Mouse (Mus musculus): ENCODE measurements around the gene Hist1h3c. TPM values are rescaled to one million over a fixed set of nuclear protein-coding genes. Genes with fewer than 3 reads are reported as not detected.
"Not testable (repeated sequence)": the region's sequence is repeated elsewhere in the genome, so short reads cannot be mapped to it uniquely, and the experiment has no call there.

Gene Hist1h3c
- polyA plus RNA-seq, 1 experiment from 2014 or later: 9.6 TPM

- peak; percentile 18 for DNase-seq (ENCODE audit: low spot score)
- no peak overlapping the region for H3K4me3 ChIP-seq
- no peaks in the 10 kb centered on the region for H3K27me3 ChIP-seq (ENCODE audit: low read depth, poor library complexity, severe bottlenecking)
- H3K27ac ChIP-seq: no peak overlapping the region
- whole genome bisulfite sequencing: no CpG with 5 or more reads among the region's 1 CpGs
- H3K9me3 ChIP-seq (replicated peaks): no peaks in the 10 kb centered on the region
- peaks cover 5% of the 10 kb centered on the region; the same call in 1 of the 2 replicates for H3K4me1 ChIP-seq
- no peaks in the 10 kb centered on the region for H3K36me3 ChIP-seq
Observed at GRCm38 (mm10) chr13:23725213-23725612, 20.2 kb downstream of the Hist1h3c start.

DNA sequence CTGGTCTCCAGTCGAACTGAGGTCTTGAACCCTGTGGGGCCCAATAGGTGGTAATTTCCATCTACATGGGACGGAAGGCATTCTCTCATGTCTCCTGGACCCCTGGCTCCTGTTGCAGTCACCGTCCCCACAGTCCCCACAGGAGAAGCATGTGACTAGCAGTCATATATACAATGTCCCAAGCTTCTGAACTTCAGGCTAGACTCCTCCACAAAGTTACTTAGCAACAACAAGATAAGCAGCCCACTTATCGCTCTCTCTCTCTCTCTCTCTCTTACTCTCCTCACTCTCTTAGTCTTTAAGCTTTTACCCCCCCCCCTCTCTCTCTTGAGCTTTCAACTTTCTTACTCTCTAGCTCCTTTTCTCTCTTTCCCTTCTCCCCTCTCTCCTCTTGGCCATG is 21.2 kb downstream of the Hist1h3c start:
- WGBS: 90% methylated on average over 4 of the region's 4 CpGs
- DNase-seq (ENCODE audit: low spot score): peak; percentile 25
- H3K4me1 ChIP-seq: peaks cover 5% of the 10 kb centered on the region; the same call in 1 of the 2 replicates
- H3K9me3 ChIP-seq (replicated peaks): no peaks in the 10 kb centered on the region
- no peaks in the 10 kb centered on the region for H3K36me3 ChIP-seq
- no peak overlapping the region for H3K27ac ChIP-seq
- no peak overlapping the region for H3K4me3 ChIP-seq
- H3K27me3 ChIP-seq (ENCODE audit: low read depth, poor library complexity, severe bottlenecking): no peaks in the 10 kb centered on the region

- WGBS: 16% methylated on average over 2 of the region's 2 CpGs
- not testable (repeated sequence) for H3K36me3 ChIP-seq; H3K4me1 ChIP-seq; H3K9me3 ChIP-seq (replicated peaks); H3K4me3 ChIP-seq; H3K27me3 ChIP-seq (ENCODE audit: low read depth, poor library complexity, severe bottlenecking)
- peak; percentile 28 for DNase-seq (ENCODE audit: low spot score)
- peak overlapping the region; percentile 50; the same call in 1 of the 2 replicates for H3K27ac ChIP-seq
Observed at GRCm38 (mm10) chr13:23717593-23718245, 27.7 kb downstream of the Hist1h3c start.

DNA sequence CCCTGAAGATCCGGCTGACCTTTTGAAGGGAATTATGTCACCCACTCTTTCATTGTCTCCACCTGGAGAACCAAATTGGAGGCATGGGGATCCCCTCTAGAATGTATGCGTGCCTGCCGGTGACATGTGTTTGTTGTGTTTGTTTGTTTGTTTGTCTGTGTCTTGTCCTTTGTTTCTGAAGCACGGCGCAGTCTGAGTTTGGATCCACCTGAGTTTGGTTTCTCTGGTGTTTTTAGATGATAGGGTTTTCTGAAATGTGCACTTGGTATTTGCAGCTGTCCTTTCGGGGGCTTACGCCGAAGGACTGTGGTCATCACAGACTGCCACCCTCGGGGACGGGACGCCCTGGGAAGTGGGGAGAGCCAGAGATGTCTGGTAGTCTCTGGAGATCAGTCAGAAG is 28.2 kb downstream of the Hist1h3c start:
- Histone ChIP-seq H3K4me1 (peaks cover 7% of the 10 kb centered on the region; the same call in 1 of the 2 replicates), H3K27me3 (ENCODE audit: low read depth, poor library complexity, severe bottlenecking) (no peaks in the 10 kb centered on the region), H3K9me3 (replicated peaks) (no peaks in the 10 kb centered on the region), H3K36me3 (no peaks in the 10 kb centered on the region), H3K4me3 (no peak overlapping the region), H3K27ac (peak overlapping the region; percentile 50; the same call in 1 of the 2 replicates)
- peak; percentile 23 for DNase-seq (ENCODE audit: low spot score)
- WGBS: 39% methylated on average over 11 of the region's 11 CpGs

- no peaks in the 10 kb centered on the region for H3K9me3 ChIP-seq (replicated peaks)
- peaks cover 7% of the 10 kb centered on the region; the same call in 1 of the 2 replicates for H3K4me1 ChIP-seq
- no peak overlapping the region for H3K27ac ChIP-seq
- no peaks in the 10 kb centered on the region for H3K36me3 ChIP-seq
- 83% methylated on average over 5 of the region's 5 CpGs for WGBS
- H3K27me3 ChIP-seq (ENCODE audit: low read depth, poor library complexity, severe bottlenecking): no peaks in the 10 kb centered on the region
- no peak overlapping the region for H3K4me3 ChIP-seq
- peak; percentile 13 for DNase-seq (ENCODE audit: low spot score)
Observed at GRCm38 (mm10) chr13:23716261-23717042, 28.9 kb downstream of the Hist1h3c start.

DNA sequence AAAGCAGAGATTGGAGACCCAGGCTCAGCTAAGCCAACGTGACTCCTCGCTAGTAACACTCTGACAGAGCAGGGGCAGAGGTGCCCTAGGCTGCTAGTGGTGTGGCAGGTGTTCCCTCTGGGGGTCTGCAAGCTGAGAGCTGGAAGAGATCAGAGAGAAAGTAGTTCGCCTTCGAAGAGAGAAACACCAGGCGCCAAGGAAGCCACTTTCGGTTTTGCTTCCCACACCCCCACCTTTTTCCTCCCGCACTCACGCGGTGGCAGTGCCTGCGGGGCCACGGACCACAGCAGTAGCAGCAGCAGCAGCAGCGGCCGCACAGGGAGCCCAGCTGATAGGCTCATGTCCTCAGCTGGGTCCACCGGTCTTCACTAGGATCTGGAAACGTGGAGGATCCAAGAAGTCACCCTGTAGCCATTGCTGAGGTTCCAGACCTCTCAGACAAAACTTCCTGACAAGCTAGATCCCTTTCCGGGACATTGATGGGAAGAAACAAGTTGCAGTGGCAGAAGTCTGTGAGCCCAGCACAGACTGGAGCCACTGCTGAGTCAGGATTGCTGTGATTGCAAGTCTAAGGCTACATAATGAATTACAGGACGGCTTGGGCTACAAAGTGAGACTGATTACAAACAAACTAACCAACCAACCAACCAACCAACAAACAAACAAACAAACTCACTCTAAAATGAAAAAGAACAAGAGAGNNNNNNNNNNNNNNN is 34.9 kb downstream of the Hist1h3c start, which contains the start of gene Hfe:
TSS of gene Hfe (minus strand) at position 481 of the 716 bp plus-strand sequence.
- Histone ChIP-seq H3K9me3 (replicated peaks) (no peaks in the 10 kb centered on the region), H3K27me3 (ENCODE audit: low read depth, poor library complexity, severe bottlenecking) (no peaks in the 10 kb centered on the region), H3K36me3 (no peaks in the 10 kb centered on the region), H3K4me3 (peak within 1 kb of the TSS; percentile 51), H3K4me1 (peaks cover 28% of the 10 kb centered on the region), H3K27ac (peak within 1 kb of the TSS; percentile 78)
- DNase-seq (ENCODE audit: low spot score): peak; percentile 66
- 3% methylated on average over 17 of the region's 17 CpGs for WGBS

- peak overlapping the region; percentile 78 for H3K27ac ChIP-seq
Observed at GRCm38 (mm10) chr13:23709714-23710373, 35.6 kb downstream of the Hist1h3c start.

GRCm38 (mm10) chr13:23708654-23709053 is 36.7 kb downstream of the Hist1h3c start:
- no peaks in the 10 kb centered on the region for H3K36me3 ChIP-seq
- H3K9me3 ChIP-seq (replicated peaks): no peaks in the 10 kb centered on the region
- no peaks in the 10 kb centered on the region for H3K27me3 ChIP-seq (ENCODE audit: low read depth, poor library complexity, severe bottlenecking)
- H3K4me3 ChIP-seq: no peak overlapping the region
- peaks cover 28% of the 10 kb centered on the region for H3K4me1 ChIP-seq
- WGBS: 65% methylated on average over 4 of the region's 4 CpGs
- peak; percentile 29 for DNase-seq (ENCODE audit: low spot score)
- H3K27ac ChIP-seq: peak overlapping the region; percentile 56

More at GRCm38 (mm10) chr13:23709714-23710373, 35.6 kb downstream of the Hist1h3c start:
- no peaks in the 10 kb centered on the region for H3K27me3 ChIP-seq (ENCODE audit: low read depth, poor library complexity, severe bottlenecking)
- H3K4me1 ChIP-seq: peaks cover 28% of the 10 kb centered on the region
- H3K4me3 ChIP-seq: peak overlapping the region; percentile 51
- H3K36me3 ChIP-seq: no peaks in the 10 kb centered on the region
- 27% methylated on average over 14 of the region's 15 CpGs for WGBS
- H3K9me3 ChIP-seq (replicated peaks): no peaks in the 10 kb centered on the region
- peak; percentile 35 for DNase-seq (ENCODE audit: low spot score)

- no peaks in the 10 kb centered on the region for H3K36me3 ChIP-seq
- H3K27ac ChIP-seq: peak overlapping the region; percentile 56
- peaks cover 28% of the 10 kb centered on the region for H3K4me1 ChIP-seq
- H3K9me3 ChIP-seq (replicated peaks): no peaks in the 10 kb centered on the region
- 91% methylated on average over 4 of the region's 4 CpGs for WGBS
- peak; percentile 28 for DNase-seq (ENCODE audit: low spot score)
- H3K27me3 ChIP-seq (ENCODE audit: low read depth, poor library complexity, severe bottlenecking): no peaks in the 10 kb centered on the region
- no peak overlapping the region for H3K4me3 ChIP-seq
Observed at GRCm38 (mm10) chr13:23708041-23708440, 37.4 kb downstream of the Hist1h3c start.

DNA sequence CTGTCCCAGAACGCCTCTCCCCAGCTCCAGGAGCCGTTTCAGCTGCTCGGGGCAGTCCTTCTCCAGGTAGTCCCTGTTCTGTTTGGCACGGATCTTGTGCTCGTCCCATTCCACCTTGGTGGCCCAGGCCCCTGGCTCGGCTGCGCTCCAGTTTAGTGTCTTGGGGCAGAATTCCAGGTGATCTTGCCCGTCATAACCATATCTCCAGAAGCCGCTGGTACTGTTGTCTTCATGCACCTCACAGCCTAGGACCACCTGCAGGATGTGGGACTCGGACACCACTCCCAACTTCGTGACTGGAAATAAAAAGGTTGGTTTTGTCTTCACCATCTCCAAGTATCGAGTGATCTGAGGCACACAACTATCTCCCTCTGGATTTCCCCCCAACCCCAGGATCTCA is 38.6 kb downstream of the Hist1h3c start:
- H3K4me3 ChIP-seq: no peak overlapping the region
- peak; percentile 21 for DNase-seq (ENCODE audit: low spot score)
- H3K27ac ChIP-seq: no peak overlapping the region
- peaks cover 28% of the 10 kb centered on the region for H3K4me1 ChIP-seq
- no peaks in the 10 kb centered on the region for H3K9me3 ChIP-seq (replicated peaks)
- WGBS: 94% methylated on average over 12 of the region's 12 CpGs
- no peaks in the 10 kb centered on the region for H3K36me3 ChIP-seq
- no peaks in the 10 kb centered on the region for H3K27me3 ChIP-seq (ENCODE audit: low read depth, poor library complexity, severe bottlenecking)

GRCm38 (mm10) chr13:23705751-23706356 is 39.5 kb downstream of the Hist1h3c start:
- H3K4me1 ChIP-seq: peaks cover 33% of the 10 kb centered on the region
- 93% methylated on average over 7 of the region's 7 CpGs for WGBS
- no peaks in the 10 kb centered on the region for H3K27me3 ChIP-seq (ENCODE audit: low read depth, poor library complexity, severe bottlenecking)
- no peak for DNase-seq (ENCODE audit: low spot score)
- H3K9me3 ChIP-seq (replicated peaks): no peaks in the 10 kb centered on the region
- H3K4me3 ChIP-seq: no peak overlapping the region
- no peaks in the 10 kb centered on the region for H3K36me3 ChIP-seq
- H3K27ac ChIP-seq: no peak overlapping the region; the same call in 1 of the 2 replicates

GRCm38 (mm10) chr13:23702801-23703200 is 42.6 kb downstream of the Hist1h3c start:
- peaks cover 16% of the 10 kb centered on the region for H3K4me1 ChIP-seq
- not testable (repeated sequence) for H3K36me3 ChIP-seq; H3K4me3 ChIP-seq; H3K9me3 ChIP-seq (replicated peaks); H3K27ac ChIP-seq; DNase-seq (ENCODE audit: low spot score); H3K27me3 ChIP-seq (ENCODE audit: low read depth, poor library complexity, severe bottlenecking)
- 88% methylated on average over 2 of the region's 2 CpGs for WGBS
